Mouse (Mus musculus) midbrain, embryonic 11.5 days (tissue): Measurements from ENCODE around the gene Gfod2. TPM values are rescaled to one million over a fixed set of nuclear protein-coding genes. Genes with fewer than 3 reads are reported as not detected.

Experiments
- ATAC-seq: fragments of 200-750 bp; cut with Nextera tagmentation; 2 replicates; pipeline ENCODE4 v1.8.0; 2017; ENCODE audit warnings: moderate TSS enrichment, moderate library complexity; ENCODE audit not compliant: low FRiP score
- DNase-seq: peaks from one replicate; pipeline ENCODE4 v3.0.0; 2015; ENCODE audit warnings: low spot score; ENCODE audit errors: missing footprints
- H3K27ac ChIP-seq: fragments of 300-500 bp; sonication (generic); 2 replicates; pipeline ENCODE4 v1.5.1; 2014; ENCODE audit warnings: low read depth, low read length
- H3K27me3 ChIP-seq: fragments of 300-500 bp; sonication (generic); 2 replicates; pipeline ENCODE4 v1.6.1; 2014; ENCODE audit warnings: mild to moderate bottlenecking, low read length, moderate library complexity, mixed read lengths; ENCODE audit not compliant: control insufficient read depth, insufficient read depth
- H3K36me3 ChIP-seq: fragments of 300-500 bp; sonication (generic); 2 replicates; pipeline ENCODE4 v1.6.1; 2014; ENCODE audit warnings: mild to moderate bottlenecking, low read length, moderate library complexity, mixed read lengths; ENCODE audit not compliant: control insufficient read depth, insufficient read depth
- H3K4me1 ChIP-seq: fragments of 300-500 bp; sonication (generic); 2 replicates; pipeline ENCODE4 v1.6.1; 2014; ENCODE audit warnings: low read length; ENCODE audit not compliant: control insufficient read depth, insufficient read depth
- H3K4me2 ChIP-seq: fragments of 300-500 bp; sonication (generic); 2 replicates; pipeline ENCODE4 v1.6.1; 2014; ENCODE audit warnings: mild to moderate bottlenecking, moderate library complexity
- H3K4me3 ChIP-seq: fragments of 300-500 bp; sonication (generic); 2 replicates; pipeline ENCODE4 v1.5.1; 2014; ENCODE audit warnings: low read depth, low read length
- H3K9ac ChIP-seq: fragments of 300-500 bp; sonication (generic); 2 replicates; pipeline ENCODE4 v1.6.1; 2014; ENCODE audit warnings: low read length
- H3K9me3 ChIP-seq: fragments of 300-500 bp; sonication (generic); 2 replicates; pipeline ENCODE4 v1.6.1; 2016; ENCODE audit warnings: low read length; ENCODE audit not compliant: control insufficient read depth
- WGBS: fragments of 180-500 bp; shearing (Covaris S2); extraction: QIAGEN DNeasy Blood & Tissue Kit; methylation state at CpG from one replicate; pipeline ENCODE4 v1.1.7; 2014; 5-methylcytosine and 5-hydroxymethylcytosine counted together
- polyA plus RNA-seq: library from polyadenylated mRNA; unstranded; fragments of >200 nt; fragmentation: Nextera tagmentation; extraction: Ambion mirVana; gene quantifications from 2 replicates; pipeline ENCODE4 v1.2.1, GENCODE M21; 2014

The Gfod2 gene
- 36.5 and 38.8 TPM in 2 replicates for polyA plus RNA-seq

GRCm38 (mm10) chr8:105758277-105759108 lies at the start of gene Gfod2:
Gfod2 (minus strand) TSS chr8:105758664.
- H3K36me3 ChIP-seq, result no peaks in the 10 kb centered on the region
- 4% methylated on average over 57 of the region's 57 CpGs for WGBS
- DNase-seq (peak; percentile 99), ATAC-seq (peak; percentile 98)
- H3K4me1 ChIP-seq, result peaks cover 5% of the 10 kb centered on the region
- peak within 1 kb of the TSS; percentile 58 for H3K4me2 ChIP-seq
- H3K9ac ChIP-seq, result peak within 1 kb of the TSS; percentile 87
- no peaks in the 10 kb centered on the region for H3K27me3 ChIP-seq
- H3K9me3 ChIP-seq, result no peaks in the 10 kb centered on the region
- peak within 1 kb of the TSS; percentile 58 for H3K27ac ChIP-seq
- peak within 1 kb of the TSS; percentile 90 for H3K4me3 ChIP-seq

GRCm38 (mm10) chr8:105807766-105808165 lies 49.3 kb upstream of the Gfod2 start:
- DNase-seq (no peak), ATAC-seq (no peak)
- no peak overlapping the region for H3K9ac ChIP-seq
- no peaks in the 10 kb centered on the region for H3K27me3 ChIP-seq
- 88% methylated on average over 5 of the region's 5 CpGs for WGBS
- H3K9me3 ChIP-seq, result no peaks in the 10 kb centered on the region
- H3K4me2 ChIP-seq, result no peak overlapping the region
- no peak overlapping the region for H3K27ac ChIP-seq
- no peak overlapping the region for H3K4me3 ChIP-seq
- no peaks in the 10 kb centered on the region; the same call in 1 of the 2 replicates for H3K36me3 ChIP-seq
- no peaks in the 10 kb centered on the region for H3K4me1 ChIP-seq

DNA sequence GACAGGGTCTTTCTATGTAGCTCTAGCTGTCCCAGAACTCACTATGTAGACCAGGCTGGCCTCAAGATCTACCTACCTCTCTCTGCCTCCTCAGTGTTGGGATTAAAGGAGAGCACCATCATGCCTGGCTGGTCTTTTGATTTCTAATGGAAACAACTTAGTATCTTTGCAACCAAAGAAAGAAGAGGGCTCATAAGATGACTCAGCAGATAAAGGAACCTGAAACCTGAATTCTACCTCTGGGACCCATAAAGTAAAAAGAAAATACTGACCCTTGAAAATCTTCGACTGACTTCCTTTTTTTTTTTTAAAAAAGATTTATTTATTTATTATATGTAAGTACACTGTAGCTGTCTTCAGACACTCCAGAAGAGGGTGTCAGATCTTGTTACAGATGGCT lies 47.5 kb upstream of the Gfod2 start:
- WGBS, result 96% methylated on average over 1 of the region's 1 CpGs
- Histone ChIP-seq H3K4me2 (no peak overlapping the region), H3K36me3 (no peaks in the 10 kb centered on the region; the same call in 1 of the 2 replicates), H3K4me3 (no peak overlapping the region), H3K27me3 (no peaks in the 10 kb centered on the region), H3K27ac (no peak overlapping the region), H3K4me1 (no peaks in the 10 kb centered on the region), H3K9ac (no peak overlapping the region), H3K9me3 (no peaks in the 10 kb centered on the region)
- ATAC-seq, result no peak
- DNase-seq, result no peak

DNA sequence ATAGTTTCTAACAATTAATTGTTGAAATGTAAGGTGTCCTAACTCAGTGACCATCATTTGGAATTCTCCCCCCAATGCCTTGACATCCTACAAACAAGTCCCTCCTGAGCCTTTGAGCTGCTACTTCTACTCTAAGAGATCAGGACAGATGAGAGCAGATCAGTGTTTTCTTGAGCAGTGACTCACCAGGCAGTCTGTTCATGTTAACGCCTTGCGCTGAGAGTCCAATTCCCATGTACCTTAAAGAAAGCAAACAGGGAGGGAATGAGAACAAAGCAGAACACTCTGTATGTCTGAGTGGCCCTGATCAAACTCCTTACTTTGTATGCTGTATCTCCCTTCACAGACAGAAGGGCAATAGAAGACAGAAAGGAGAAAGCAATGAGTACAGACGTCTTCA lies 46.9 kb upstream of the Gfod2 start:
- no peaks in the 10 kb centered on the region for H3K4me1 ChIP-seq
- no peaks in the 10 kb centered on the region; the same call in 1 of the 2 replicates for H3K36me3 ChIP-seq
- ATAC-seq (no peak), DNase-seq (no peak)
- H3K4me2 ChIP-seq, result no peak overlapping the region
- H3K9ac ChIP-seq, result no peak overlapping the region
- no peaks in the 10 kb centered on the region for H3K9me3 ChIP-seq
- no peak overlapping the region for H3K4me3 ChIP-seq
- no peaks in the 10 kb centered on the region for H3K27me3 ChIP-seq
- no peak overlapping the region for H3K27ac ChIP-seq
- WGBS, result 82% methylated on average over 3 of the region's 3 CpGs

DNA sequence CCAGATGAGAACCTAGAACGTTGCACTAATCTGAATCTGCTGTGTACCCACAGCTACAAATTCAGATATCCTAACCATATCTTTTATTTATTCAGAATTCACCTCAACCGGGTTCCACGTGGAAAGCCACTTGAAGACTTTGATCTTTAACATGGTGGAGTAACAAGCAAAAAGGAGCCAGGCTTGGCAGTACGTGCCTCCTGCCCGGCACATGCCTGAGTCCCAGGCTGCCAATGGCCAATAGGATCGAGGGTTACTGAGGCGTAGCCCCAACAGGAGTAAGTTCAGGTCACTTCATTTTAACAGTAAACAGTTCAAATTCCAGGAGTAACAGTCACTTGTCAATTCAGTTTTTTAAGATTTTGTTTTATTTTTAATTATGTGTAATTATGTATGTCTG lies 46.3 kb upstream of the Gfod2 start:
- H3K9me3 ChIP-seq, result no peaks in the 10 kb centered on the region
- H3K9ac ChIP-seq, result no peak overlapping the region
- 93% methylated on average over 7 of the region's 7 CpGs for WGBS
- DNase-seq (no peak), ATAC-seq (no peak)
- H3K4me1 ChIP-seq, result no peaks in the 10 kb centered on the region
- H3K27ac ChIP-seq, result no peak overlapping the region
- H3K4me2 ChIP-seq, result no peak overlapping the region
- H3K4me3 ChIP-seq, result no peak overlapping the region
- no peaks in the 10 kb centered on the region; the same call in 1 of the 2 replicates for H3K36me3 ChIP-seq
- no peaks in the 10 kb centered on the region for H3K27me3 ChIP-seq

- no peak for ATAC-seq
- Histone ChIP-seq H3K4me1 (no peaks in the 10 kb centered on the region), H3K4me2 (no peak overlapping the region), H3K9ac (no peak overlapping the region), H3K9me3 (no peaks in the 10 kb centered on the region), H3K36me3 (no peaks in the 10 kb centered on the region), H3K4me3 (no peak overlapping the region), H3K27ac (no peak overlapping the region), H3K27me3 (no peaks in the 10 kb centered on the region)
- WGBS, result 94% methylated on average over 6 of the region's 6 CpGs
- DNase-seq, result no peak
Measured at GRCm38 (mm10) chr8:105801153-105801904, 42.9 kb upstream of the Gfod2 start.

GRCm38 (mm10) chr8:105799091-105799812 lies 40.8 kb upstream of the Gfod2 start:
- no peak for ATAC-seq
- Histone ChIP-seq H3K4me1 (no peaks in the 10 kb centered on the region), H3K36me3 (no peaks in the 10 kb centered on the region), H3K9ac (no peak overlapping the region), H3K4me3 (no peak overlapping the region), H3K27ac (no peak overlapping the region), H3K9me3 (no peaks in the 10 kb centered on the region), H3K4me2 (no peak overlapping the region), H3K27me3 (no peaks in the 10 kb centered on the region)
- WGBS, result 84% methylated on average over 8 of the region's 8 CpGs
- no peak for DNase-seq

DNA sequence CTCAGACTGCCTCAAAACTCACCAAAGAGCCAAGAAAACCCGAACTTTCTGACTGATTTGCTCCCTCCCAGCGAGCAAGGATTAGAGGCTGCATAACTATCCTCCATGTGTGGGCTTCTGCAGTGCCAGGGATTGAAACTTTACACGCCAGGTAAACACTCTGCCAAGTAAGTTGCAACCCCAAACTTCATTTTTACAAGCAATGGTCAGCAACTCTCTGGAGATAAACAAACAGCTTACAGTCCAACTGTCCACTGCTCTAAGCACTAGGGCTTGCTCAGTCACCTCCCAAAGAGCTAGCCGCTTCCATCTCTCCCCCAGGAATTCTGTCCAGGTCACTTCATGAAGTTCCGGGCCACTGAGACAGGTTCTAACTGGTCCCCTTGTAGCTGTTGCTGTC lies 39.9 kb upstream of the Gfod2 start:
- no peaks in the 10 kb centered on the region for H3K4me1 ChIP-seq
- ATAC-seq, result no peak

More for the DNA sequence above, 39.9 kb upstream of the Gfod2 start:
- 88% methylated on average over 5 of the region's 5 CpGs for WGBS
- no peak for DNase-seq
- no peak overlapping the region for H3K4me2 ChIP-seq
- H3K36me3 ChIP-seq, result no peaks in the 10 kb centered on the region
- H3K27ac ChIP-seq, result no peak overlapping the region
- H3K9ac ChIP-seq, result no peak overlapping the region
- H3K4me3 ChIP-seq, result no peak overlapping the region
- no peaks in the 10 kb centered on the region for H3K9me3 ChIP-seq
- no peaks in the 10 kb centered on the region for H3K27me3 ChIP-seq
